Mouse (Mus musculus) liver, embryonic 15.5 days (tissue): ENCODE measurements around the gene Il1rapl1. TPM values are rescaled to one million over a fixed set of nuclear protein-coding genes. Genes with fewer than 3 reads are reported as not detected.

ENCODE experiments used
- ATAC-seq: fragments of 200-750 bp; cut with Nextera tagmentation; 2 replicates; pipeline ENCODE4 v1.8.0; 2017; ENCODE audit warnings: moderate number of reproducible peaks, mild to moderate bottlenecking, moderate library complexity; ENCODE audit not compliant: insufficient read depth
- H3K27ac ChIP-seq: fragments of 300-500 bp; sonication (generic); replicated peaks from 2 replicates; pipeline ENCODE4 v1.5.1; 2015; ENCODE audit warnings: mild to moderate bottlenecking, inconsistent platforms
- H3K27me3 ChIP-seq: fragments of 300-500 bp; sonication (generic); 2 replicates; pipeline ENCODE4 v1.6.1; 2015; ENCODE audit warnings: mild to moderate bottlenecking, inconsistent platforms
- H3K36me3 ChIP-seq: fragments of 300-500 bp; sonication (generic); replicated peaks from 2 replicates; pipeline ENCODE4 v1.6.1; 2015; ENCODE audit warnings: moderate library complexity, mild to moderate bottlenecking, inconsistent platforms
- H3K4me1 ChIP-seq: fragments of 300-500 bp; sonication (generic); replicated peaks from 2 replicates; pipeline ENCODE4 v1.6.1; 2015; ENCODE audit warnings: inconsistent platforms
- H3K4me2 ChIP-seq: fragments of 300-500 bp; sonication (generic); 2 replicates; pipeline ENCODE4 v1.6.1; 2015; ENCODE audit warnings: moderate library complexity, mild to moderate bottlenecking, inconsistent platforms
- H3K4me3 ChIP-seq: fragments of 300-500 bp; sonication (generic); replicated peaks from 2 replicates; pipeline ENCODE4 v1.5.1; 2015; ENCODE audit warnings: mild to moderate bottlenecking, inconsistent platforms
- H3K9ac ChIP-seq: fragments of 300-500 bp; sonication (generic); 2 replicates; pipeline ENCODE4 v1.6.1; 2015; ENCODE audit warnings: moderate library complexity, mild to moderate bottlenecking, inconsistent platforms
- H3K9me3 ChIP-seq: fragments of 300-500 bp; sonication (generic); replicated peaks from 2 replicates; pipeline ENCODE4 v1.6.1; 2016; ENCODE audit warnings: inconsistent platforms
- WGBS: fragments of 180-500 bp; shearing (Covaris S2); methylation state at CpG from one replicate; pipeline ENCODE4 v1.1.7; 2015; ENCODE audit warnings: mixed read lengths; ENCODE audit not compliant: insufficient replicate concordance; 5-methylcytosine and 5-hydroxymethylcytosine counted together
- polyA plus RNA-seq: library from polyadenylated mRNA; unstranded; fragments of >200 nt; fragmentation: Nextera tagmentation; extraction: Ambion mirVana; gene quantifications from 2 replicates; pipeline ENCODE4 v1.2.1, GENCODE M21; 2015

Gene Il1rapl1
- polyA plus RNA-seq, 1 experiment from 2014 or later, result not detected

DNA sequence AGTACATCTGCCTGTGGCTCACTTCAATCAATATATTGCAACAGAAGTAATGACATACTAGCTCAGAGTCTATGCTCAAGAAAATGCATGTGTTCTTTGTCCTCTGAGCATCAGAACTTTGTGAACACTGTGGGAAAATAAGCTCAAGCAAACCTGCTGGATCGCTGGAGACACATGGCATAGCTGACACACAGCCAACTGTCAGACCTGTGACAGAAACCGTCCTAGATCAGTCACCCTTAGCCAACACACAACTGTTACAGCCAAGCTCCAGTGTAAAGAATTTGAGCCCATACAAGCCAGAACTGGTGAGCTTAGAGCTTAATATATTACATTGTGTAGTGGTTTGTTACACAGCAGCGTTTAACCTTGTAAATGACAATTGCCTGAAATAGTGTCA, 45.1 kb downstream of the Il1rapl1 start:
- H3K9ac ChIP-seq, result no peak overlapping the region
- no peaks in the 10 kb centered on the region for H3K27me3 ChIP-seq
- no peaks in the 10 kb centered on the region for H3K36me3 ChIP-seq
- H3K4me1 ChIP-seq, result no peaks in the 10 kb centered on the region
- H3K9me3 ChIP-seq, result no peaks in the 10 kb centered on the region
- WGBS, result 67% methylated on average over 3 of the region's 3 CpGs
- no peak overlapping the region for H3K27ac ChIP-seq
- ATAC-seq, result no peak
- H3K4me3 ChIP-seq, result no peak overlapping the region
- no peak overlapping the region for H3K4me2 ChIP-seq

DNA sequence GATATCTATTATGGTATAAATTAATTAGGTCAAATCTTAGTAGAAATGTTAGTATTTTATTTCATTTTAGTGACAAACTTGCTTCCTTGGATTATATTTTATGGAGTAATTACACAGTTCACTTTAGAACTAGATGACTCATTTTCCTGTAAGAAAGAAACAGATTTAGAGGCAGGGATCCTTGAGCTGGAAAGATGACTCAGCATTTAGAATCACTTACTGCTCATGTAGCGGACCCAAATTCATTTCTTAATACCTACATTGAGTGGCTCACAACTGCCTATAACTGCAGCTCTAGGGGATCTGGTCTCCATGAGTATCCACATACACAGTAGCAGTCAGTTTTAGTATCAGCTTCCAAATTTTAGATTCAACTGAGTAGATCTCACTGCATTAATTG, 71.9 kb downstream of the Il1rapl1 start:
- no peak overlapping the region for H3K4me2 ChIP-seq
- no peaks in the 10 kb centered on the region for H3K9me3 ChIP-seq
- ATAC-seq, result no peak
- no peak overlapping the region for H3K27ac ChIP-seq
- no peak overlapping the region for H3K9ac ChIP-seq
- H3K4me1 ChIP-seq, result no peaks in the 10 kb centered on the region
- no peaks in the 10 kb centered on the region for H3K36me3 ChIP-seq
- WGBS, result 71% methylated on average over 1 of the region's 1 CpGs
- H3K4me3 ChIP-seq, result no peak overlapping the region
- no peaks in the 10 kb centered on the region for H3K27me3 ChIP-seq

DNA sequence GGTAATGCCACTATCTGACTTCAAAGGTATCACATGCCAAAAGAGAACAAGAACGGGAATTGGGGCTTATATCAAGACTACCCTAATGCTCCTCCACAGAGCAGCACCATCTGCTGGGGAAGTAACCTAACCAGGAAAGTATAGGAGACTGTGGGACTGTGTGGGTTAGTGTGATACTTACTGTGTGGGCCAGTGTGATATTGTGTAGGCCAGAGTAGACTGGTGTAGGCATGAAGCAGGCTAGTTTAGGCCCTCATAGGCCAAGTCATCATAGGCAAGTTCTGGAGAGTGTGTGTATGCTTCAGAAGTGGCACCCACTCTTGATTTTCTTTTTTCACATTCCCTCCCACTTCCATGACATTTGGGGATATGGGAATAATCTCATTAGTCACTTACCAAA, 76.5 kb downstream of the Il1rapl1 start:
- Histone ChIP-seq H3K27ac (no peak overlapping the region), H3K27me3 (no peaks in the 10 kb centered on the region), H3K9ac (no peak overlapping the region), H3K9me3 (no peaks in the 10 kb centered on the region), H3K4me1 (no peaks in the 10 kb centered on the region), H3K4me2 (no peak overlapping the region), H3K4me3 (no peak overlapping the region), H3K36me3 (no peaks in the 10 kb centered on the region)
- ATAC-seq, result no peak
- 40% methylated on average over 1 of the region's 1 CpGs for WGBS

DNA sequence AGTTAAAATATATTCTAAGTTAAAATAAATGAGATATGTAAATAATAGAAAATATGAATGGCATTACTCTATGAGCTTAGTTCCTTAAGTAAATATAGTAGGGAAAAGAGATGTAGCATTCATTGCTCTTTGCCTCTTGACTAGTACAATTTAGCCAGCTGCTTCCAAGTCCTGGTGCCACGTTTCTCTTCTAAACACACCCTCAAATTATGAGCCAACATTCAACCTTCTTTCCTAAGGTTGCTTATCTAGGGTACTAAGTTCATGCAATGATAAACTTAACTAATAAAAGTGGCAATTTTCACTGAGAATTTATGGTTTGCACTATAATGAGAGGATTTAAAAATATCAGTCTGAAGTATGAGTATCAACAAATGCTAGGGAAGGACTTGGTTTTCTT, 218.3 kb downstream of the Il1rapl1 start:
- ATAC-seq, result no peak
- 29% methylated on average over 1 of the region's 1 CpGs for WGBS
- Histone ChIP-seq H3K36me3 (no peaks in the 10 kb centered on the region), H3K4me2 (no peak overlapping the region), H3K4me3 (no peak overlapping the region), H3K9ac (no peak overlapping the region), H3K27ac (no peak overlapping the region), H3K27me3 (no peaks in the 10 kb centered on the region), H3K4me1 (no peaks in the 10 kb centered on the region), H3K9me3 (no peaks in the 10 kb centered on the region)

DNA sequence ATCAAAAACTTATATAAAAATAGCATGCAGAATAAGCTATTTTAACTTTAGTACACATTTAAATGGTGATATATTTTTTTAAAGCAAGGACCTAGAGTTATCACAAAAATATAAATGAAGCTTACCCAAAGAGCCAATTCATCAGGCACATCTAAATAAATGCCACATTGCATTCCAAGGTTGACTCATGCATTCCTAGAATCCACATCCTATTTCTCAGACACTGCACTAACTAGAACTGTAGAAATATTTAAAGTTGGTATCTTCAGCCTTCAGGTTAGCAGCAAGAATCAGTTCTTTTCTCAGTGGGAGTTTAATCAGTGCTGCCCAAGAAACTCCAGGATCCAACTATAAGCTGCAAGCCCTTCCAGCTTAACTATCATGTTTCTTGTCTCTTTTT, 223.5 kb downstream of the Il1rapl1 start:
- H3K27ac ChIP-seq, result no peak overlapping the region
- H3K36me3 ChIP-seq, result no peaks in the 10 kb centered on the region
- H3K9me3 ChIP-seq, result no peaks in the 10 kb centered on the region
- H3K9ac ChIP-seq, result no peak overlapping the region
- ATAC-seq, result no peak
- H3K4me2 ChIP-seq, result no peak overlapping the region
- H3K4me1 ChIP-seq, result no peaks in the 10 kb centered on the region
- H3K27me3 ChIP-seq, result no peaks in the 10 kb centered on the region
- no peak overlapping the region for H3K4me3 ChIP-seq

DNA sequence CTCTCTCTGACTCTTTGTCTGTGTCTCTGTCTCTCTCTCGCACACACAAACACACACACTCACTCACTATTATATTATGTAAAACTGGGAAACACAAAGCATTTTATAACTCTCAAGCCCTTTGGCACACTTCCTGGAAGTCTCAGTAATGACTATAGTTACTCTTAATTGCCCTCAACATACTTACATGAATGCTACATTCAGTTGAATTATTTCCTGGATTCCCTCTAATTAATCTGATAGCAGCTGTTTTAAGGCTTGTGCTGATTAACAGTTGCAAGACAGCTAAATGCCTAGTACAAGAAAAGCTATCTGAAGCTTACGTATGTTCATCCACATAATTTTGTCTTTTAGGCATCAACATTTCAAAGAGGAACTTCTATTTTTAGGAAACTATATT, 261.3 kb downstream of the Il1rapl1 start:
- no peak overlapping the region for H3K4me2 ChIP-seq
- H3K4me3 ChIP-seq, result no peak overlapping the region
- H3K4me1 ChIP-seq, result no peaks in the 10 kb centered on the region
- no peaks in the 10 kb centered on the region for H3K36me3 ChIP-seq
- 59% methylated on average over 2 of the region's 2 CpGs for WGBS
- H3K27me3 ChIP-seq, result no peaks in the 10 kb centered on the region
- H3K9me3 ChIP-seq, result no peaks in the 10 kb centered on the region
- no peak overlapping the region for H3K9ac ChIP-seq
- no peak for ATAC-seq
- no peak overlapping the region for H3K27ac ChIP-seq

DNA sequence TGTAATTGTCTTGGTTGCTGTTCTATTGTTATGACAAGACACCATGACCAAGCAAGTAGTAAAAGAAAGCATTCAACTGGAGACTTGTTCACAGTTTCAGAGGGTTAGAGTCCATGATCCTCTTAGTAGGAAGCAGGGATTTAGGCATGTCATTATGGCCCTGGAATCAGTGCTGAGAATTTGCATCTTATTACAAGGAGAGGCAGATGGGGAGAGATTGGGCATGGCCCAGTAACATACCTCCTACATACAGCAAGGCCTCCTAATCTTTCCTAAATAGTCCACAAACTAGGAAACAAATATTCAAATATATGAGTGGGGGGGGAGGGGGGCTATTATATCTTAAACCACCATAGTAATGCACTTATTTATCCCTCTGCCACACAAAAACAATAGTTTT, 301.6 kb downstream of the Il1rapl1 start:
- H3K4me1 ChIP-seq, result no peaks in the 10 kb centered on the region
- no peaks in the 10 kb centered on the region for H3K36me3 ChIP-seq
- no peaks in the 10 kb centered on the region for H3K27me3 ChIP-seq
- no peak for ATAC-seq
- H3K4me2 ChIP-seq, result no peak overlapping the region
- no peaks in the 10 kb centered on the region for H3K9me3 ChIP-seq
- H3K4me3 ChIP-seq, result no peak overlapping the region
- no peak overlapping the region for H3K27ac ChIP-seq
- H3K9ac ChIP-seq, result no peak overlapping the region

DNA sequence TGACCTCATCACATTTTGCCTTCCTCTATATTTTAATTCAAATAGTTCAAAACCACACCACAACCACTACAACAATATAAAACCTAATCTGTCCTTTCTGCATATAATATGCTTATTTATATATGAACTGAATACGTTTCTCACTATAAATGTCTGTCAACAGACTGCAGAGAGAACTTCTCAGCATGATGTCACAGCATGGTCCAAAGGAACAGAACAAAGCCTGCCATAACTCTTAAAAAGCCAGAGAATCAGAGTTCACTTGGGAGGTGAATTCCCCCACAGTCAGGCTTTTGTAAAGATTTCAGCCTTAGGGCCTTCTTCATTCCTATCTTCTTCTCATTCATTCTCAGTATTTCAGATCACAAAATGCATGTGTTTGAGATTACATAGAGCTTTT, 307.7 kb downstream of the Il1rapl1 start:
- no peak overlapping the region for H3K4me2 ChIP-seq
- whole genome bisulfite sequencing, result 46% methylated on average over 1 of the region's 1 CpGs

DNA sequence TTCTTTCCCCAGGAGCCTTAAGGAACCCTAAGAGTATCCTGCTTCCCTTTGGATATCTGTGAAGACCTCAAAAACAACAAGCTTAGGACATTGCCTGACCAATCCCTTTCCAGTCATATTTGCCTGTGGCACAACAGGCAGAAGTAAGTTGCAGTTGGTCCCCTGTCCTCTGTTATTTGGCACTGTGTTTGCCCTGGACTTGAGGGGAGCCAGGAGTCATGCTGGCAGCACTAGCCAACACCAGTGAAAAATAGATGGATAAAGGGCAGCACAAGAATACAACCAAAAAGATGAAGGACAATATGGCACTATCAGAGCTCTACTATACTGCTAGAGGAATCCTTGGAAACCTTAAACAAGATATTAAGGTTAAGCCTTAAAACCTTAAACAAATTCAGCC, 322.4 kb downstream of the Il1rapl1 start:
- Histone ChIP-seq H3K27me3 (no peaks in the 10 kb centered on the region), H3K27ac (no peak overlapping the region), H3K9ac (no peak overlapping the region), H3K4me1 (no peaks in the 10 kb centered on the region), H3K4me2 (no peak overlapping the region), H3K36me3 (no peaks in the 10 kb centered on the region), H3K9me3 (no peaks in the 10 kb centered on the region), H3K4me3 (no peak overlapping the region)
- no peak for ATAC-seq

More for the DNA sequence above, 307.7 kb downstream of the Il1rapl1 start:
- H3K9me3 ChIP-seq, result no peaks in the 10 kb centered on the region
- H3K27me3 ChIP-seq, result no peaks in the 10 kb centered on the region
- no peaks in the 10 kb centered on the region for H3K4me1 ChIP-seq
- H3K4me3 ChIP-seq, result no peak overlapping the region
- H3K36me3 ChIP-seq, result no peaks in the 10 kb centered on the region
- ATAC-seq, result no peak
- no peak overlapping the region for H3K27ac ChIP-seq
- no peak overlapping the region for H3K9ac ChIP-seq

DNA sequence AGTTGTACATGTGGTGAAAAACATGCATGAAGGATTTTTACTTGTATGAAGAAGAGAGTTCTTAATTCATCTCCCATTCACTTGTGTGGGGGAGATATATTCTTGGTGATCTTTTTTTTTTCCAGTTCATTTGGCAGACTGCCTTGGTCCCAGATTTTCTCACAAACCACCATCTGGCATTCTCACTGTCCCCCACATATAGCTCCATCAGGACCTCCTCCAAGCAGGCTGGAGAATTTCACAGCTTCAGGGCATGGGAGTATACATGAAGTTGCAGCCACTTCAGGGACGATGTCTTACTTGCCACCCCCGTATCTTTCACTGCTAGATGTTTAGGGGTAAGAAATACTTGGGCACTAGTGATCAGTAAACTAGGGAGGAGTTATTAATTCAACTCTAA, 404.9 kb downstream of the Il1rapl1 start:
- Histone ChIP-seq H3K4me2 (no peak overlapping the region), H3K9ac (no peak overlapping the region), H3K9me3 (no peaks in the 10 kb centered on the region), H3K4me3 (no peak overlapping the region), H3K4me1 (no peaks in the 10 kb centered on the region), H3K36me3 (no peaks in the 10 kb centered on the region), H3K27me3 (no peaks in the 10 kb centered on the region), H3K27ac (no peak overlapping the region)
- ATAC-seq, result no peak
- WGBS, result 51% methylated on average over 2 of the region's 2 CpGs

DNA sequence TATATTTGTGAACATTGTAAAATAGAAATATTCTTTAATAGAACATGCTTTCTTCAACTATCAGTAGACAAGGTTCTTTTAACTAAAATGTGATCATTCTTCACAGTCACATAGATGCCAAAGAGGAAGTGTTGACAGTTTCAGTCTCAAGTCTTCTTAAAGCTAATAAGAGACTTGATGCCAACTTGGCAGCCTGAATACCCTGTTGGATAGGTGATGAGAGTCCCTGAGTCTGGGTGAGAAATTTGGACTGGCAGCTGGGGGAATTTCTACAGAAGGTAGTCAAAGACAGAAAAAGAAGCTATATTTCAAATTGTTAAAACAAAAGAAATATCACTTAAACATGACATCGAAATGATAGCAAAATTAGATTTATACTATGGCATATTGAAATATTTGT, 451.6 kb downstream of the Il1rapl1 start:
- Histone ChIP-seq H3K4me2 (no peak overlapping the region), H3K9me3 (no peaks in the 10 kb centered on the region), H3K9ac (no peak overlapping the region), H3K27ac (no peak overlapping the region), H3K36me3 (no peaks in the 10 kb centered on the region), H3K4me3 (no peak overlapping the region), H3K4me1 (no peaks in the 10 kb centered on the region), H3K27me3 (no peaks in the 10 kb centered on the region)
- no peak for ATAC-seq
- WGBS, result 55% methylated on average over 1 of the region's 1 CpGs

DNA sequence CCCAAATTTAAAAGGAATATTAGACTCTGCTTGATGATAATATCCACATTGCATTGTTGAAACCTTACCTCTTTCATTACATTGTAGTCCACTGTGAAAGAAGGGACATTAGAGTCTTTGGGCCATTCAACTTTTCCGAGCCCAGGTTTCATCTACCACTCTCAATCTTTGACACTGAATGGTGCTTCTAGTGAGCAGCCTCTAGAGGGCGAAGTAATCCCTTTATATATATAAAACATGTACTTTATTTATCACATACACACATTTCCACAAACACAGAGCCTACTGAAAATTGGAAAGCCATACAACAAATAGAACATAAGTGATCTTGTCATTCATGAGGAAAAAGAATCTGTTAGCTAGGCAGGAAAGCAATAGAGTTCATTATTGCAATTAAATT, 459.8 kb downstream of the Il1rapl1 start:
- no peak overlapping the region for H3K4me3 ChIP-seq
- H3K4me1 ChIP-seq, result no peaks in the 10 kb centered on the region

DNA sequence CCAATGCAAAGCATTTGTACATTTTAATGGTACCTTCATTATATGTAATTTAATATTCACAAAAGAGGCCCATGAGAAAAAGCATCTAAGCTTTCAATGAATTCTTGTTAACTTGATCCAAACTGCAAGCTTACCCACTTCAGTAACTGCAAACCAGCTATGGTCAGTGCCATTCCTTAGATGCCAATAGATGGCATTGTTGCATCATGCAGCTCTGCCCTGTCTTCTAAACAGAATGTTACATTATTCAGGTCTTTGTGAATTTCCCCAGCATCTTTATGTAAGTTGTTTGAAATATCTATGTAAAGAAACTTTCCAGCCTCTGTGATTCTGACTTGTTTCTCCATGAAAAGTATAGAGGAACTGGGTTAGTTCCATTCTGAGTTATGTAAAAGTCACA, 514.5 kb downstream of the Il1rapl1 start:
- Histone ChIP-seq H3K4me2 (no peak overlapping the region), H3K4me1 (no peaks in the 10 kb centered on the region), H3K27ac (no peak overlapping the region), H3K27me3 (no peaks in the 10 kb centered on the region), H3K9me3 (no peaks in the 10 kb centered on the region), H3K36me3 (no peaks in the 10 kb centered on the region), H3K4me3 (no peak overlapping the region), H3K9ac (no peak overlapping the region)
- ATAC-seq, result no peak

More for the DNA sequence above, 459.8 kb downstream of the Il1rapl1 start:
- H3K36me3 ChIP-seq, result no peaks in the 10 kb centered on the region
- no peak overlapping the region for H3K27ac ChIP-seq
- 22% methylated on average over 2 of the region's 2 CpGs for WGBS
- no peaks in the 10 kb centered on the region for H3K9me3 ChIP-seq
- no peak overlapping the region for H3K4me2 ChIP-seq
- no peaks in the 10 kb centered on the region for H3K27me3 ChIP-seq
- ATAC-seq, result no peak
- H3K9ac ChIP-seq, result no peak overlapping the region
